Mouse (Mus musculus) brown adipose tissue, adult 24 weeks (tissue): Measurements from ENCODE around the gene 4930449I24Rik. TPM values are rescaled to one million over a fixed set of nuclear protein-coding genes. Genes with fewer than 3 reads are reported as not detected.
"Not testable (repeated sequence)": the region's sequence is repeated elsewhere in the genome, so short reads cannot be mapped to it uniquely, and the experiment has no call there.

ENCODE experiments used
- H3K27ac ChIP-seq: fragments of 200-500 bp; replicated peaks from 2 replicates; pipeline ENCODE4 v1.5.1; 2012; ENCODE audit warnings: low read depth, mild to moderate bottlenecking, low read length
- H3K4me1 ChIP-seq: fragments of 200-500 bp; 2 replicates; pipeline ENCODE4 v1.6.1; 2012; ENCODE audit warnings: low read length, mixed read lengths; ENCODE audit not compliant: control insufficient read depth, insufficient read depth, insufficient read length
- H3K4me3 ChIP-seq: fragments of 200-500 bp; 2 replicates; pipeline ENCODE4 v1.5.1; 2012; ENCODE audit warnings: low read depth, mild to moderate bottlenecking, low read length, moderate library complexity; ENCODE audit not compliant: insufficient read depth
- polyA plus RNA-seq: library from polyadenylated mRNA; stranded (reverse); fragments of >200 nt; gene quantifications from 2 replicates; pipeline ENCODE4 v1.2.4, GENCODE M21; 2012; ENCODE audit not compliant: missing spikeins, insufficient read depth, insufficient read length

Gene 4930449I24Rik
- not detected in 2 replicates for polyA plus RNA-seq

GRCm38 (mm10) chr5:146502099-146502498, at the start of gene 4930449I24Rik:
Gene 4930449I24Rik, plus strand, starts transcription at chr5:146502399.
- H3K27ac ChIP-seq, H3K4me3 ChIP-seq, H3K4me1 ChIP-seq: not testable (repeated sequence)

- Histone ChIP-seq H3K4me3 (no peak overlapping the region), H3K4me1 (no peaks in the 10 kb centered on the region), H3K27ac (no peak overlapping the region)
Measured at GRCm38 (mm10) chr5:146453556-146453955, 48.6 kb upstream of the 4930449I24Rik start.

DNA sequence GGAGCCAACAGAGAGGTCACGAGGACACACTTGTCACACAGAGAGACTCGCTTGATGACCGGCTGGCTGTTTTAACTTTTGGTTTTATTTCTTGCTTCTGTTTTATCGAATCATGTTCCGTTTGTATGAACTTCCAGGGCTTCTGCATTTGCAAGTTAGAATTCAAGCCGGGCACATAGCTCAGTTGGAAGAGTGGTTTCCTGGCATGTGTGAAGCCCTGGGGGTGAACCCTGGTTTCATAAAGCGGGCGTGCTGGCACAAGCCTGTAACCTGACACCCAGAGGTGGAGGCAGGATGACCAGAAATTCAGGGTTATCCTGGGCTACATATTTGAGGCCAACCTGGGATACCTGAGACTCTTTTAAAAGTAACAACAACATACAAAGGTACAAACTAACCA, 40.6 kb upstream of the 4930449I24Rik start:
- Histone ChIP-seq H3K4me3 (no peak overlapping the region; the same call in 1 of the 2 replicates), H3K27ac (no peak overlapping the region), H3K4me1 (no peaks in the 10 kb centered on the region; the same call in 1 of the 2 replicates)

DNA sequence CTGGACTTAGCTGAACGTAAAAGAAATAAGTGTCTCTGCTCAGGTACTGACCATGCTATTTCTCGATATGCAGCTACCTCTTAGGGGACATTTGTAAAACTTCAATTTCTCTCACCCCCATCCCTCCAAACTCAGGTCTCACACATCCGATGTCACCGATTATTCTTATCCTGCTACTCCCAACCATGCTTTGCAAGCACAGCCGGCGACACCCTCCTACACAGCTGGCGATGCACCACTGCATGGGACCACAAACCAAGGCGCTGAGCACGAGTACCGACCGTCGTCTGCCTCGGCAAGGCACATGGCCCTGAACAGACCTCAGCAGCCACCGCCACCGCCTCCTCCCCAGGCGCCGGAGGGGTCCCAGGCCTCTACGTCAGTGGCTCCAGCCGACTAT, 35.5 kb upstream of the 4930449I24Rik start:
- Histone ChIP-seq H3K27ac (no peak overlapping the region), H3K4me1 (no peaks in the 10 kb centered on the region; the same call in 1 of the 2 replicates)

GRCm38 (mm10) chr5:146468311-146468710, 33.9 kb upstream of the 4930449I24Rik start:
- no peak overlapping the region for H3K27ac ChIP-seq
- no peaks in the 10 kb centered on the region for H3K4me1 ChIP-seq
- no peak overlapping the region for H3K4me3 ChIP-seq

More for the DNA sequence above, 35.5 kb upstream of the 4930449I24Rik start:
- no peak overlapping the region for H3K4me3 ChIP-seq

- H3K4me1 ChIP-seq = no peaks in the 10 kb centered on the region
- no peak overlapping the region for H3K27ac ChIP-seq
- no peak overlapping the region for H3K4me3 ChIP-seq
Measured at GRCm38 (mm10) chr5:146470821-146471220, 31.4 kb upstream of the 4930449I24Rik start.

DNA sequence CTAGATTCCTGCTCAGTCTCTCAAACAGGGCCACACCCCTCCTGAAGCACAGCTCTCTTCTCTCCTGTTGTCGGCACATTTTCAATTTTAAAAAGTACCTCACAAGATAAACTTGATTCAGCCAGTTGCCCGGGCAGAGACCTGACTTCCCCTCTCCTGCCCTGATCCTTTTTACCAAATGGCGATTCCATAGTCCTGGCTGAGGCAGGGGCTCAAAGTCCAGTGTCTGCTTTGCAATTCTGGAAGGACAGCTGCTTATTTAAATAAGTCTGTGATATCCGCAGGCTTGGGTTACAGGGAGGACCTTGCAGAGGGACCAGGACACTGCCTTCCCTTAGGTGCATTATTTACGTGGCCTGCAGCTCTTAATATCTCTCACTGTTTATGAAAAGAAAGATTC, 30.9 kb upstream of the 4930449I24Rik start:
- Histone ChIP-seq H3K4me1 (no peaks in the 10 kb centered on the region), H3K4me3 (no peak overlapping the region), H3K27ac (no peak overlapping the region)

DNA sequence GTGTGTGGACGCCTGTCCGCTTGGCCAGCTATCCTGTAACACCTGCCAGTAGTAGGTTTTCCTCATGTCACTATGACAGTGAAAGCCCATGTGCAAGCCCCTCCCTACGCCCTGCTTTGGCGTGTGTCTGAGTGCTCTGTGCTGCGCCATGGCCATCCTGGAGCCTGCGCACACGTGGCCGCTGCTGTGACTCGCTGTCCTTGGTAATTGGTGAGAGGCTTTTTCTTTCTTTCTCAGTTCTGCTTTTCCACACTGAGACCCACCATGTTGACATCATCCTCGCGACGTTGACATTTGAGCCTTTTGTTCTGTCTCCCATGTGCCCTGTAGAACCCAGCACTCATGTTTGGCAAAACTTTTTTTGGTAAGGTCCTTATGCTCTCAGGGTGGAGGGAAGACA, 30.4 kb upstream of the 4930449I24Rik start:
- Histone ChIP-seq H3K27ac (no peak overlapping the region), H3K4me1 (no peaks in the 10 kb centered on the region), H3K4me3 (no peak overlapping the region)

GRCm38 (mm10) chr5:146479564-146479963, 22.6 kb upstream of the 4930449I24Rik start:
- H3K27ac ChIP-seq, H3K4me3 ChIP-seq: not testable (repeated sequence)

GRCm38 (mm10) chr5:146481665-146482064, 20.5 kb upstream of the 4930449I24Rik start, which contains the start of gene Gm6408:
Gene Gm6408, plus strand, starts transcription at chr5:146481965.
- H3K4me1 ChIP-seq, H3K27ac ChIP-seq, H3K4me3 ChIP-seq: not testable (repeated sequence)

More at GRCm38 (mm10) chr5:146479564-146479963, 22.6 kb upstream of the 4930449I24Rik start:
- not testable (repeated sequence) for H3K4me1 ChIP-seq

DNA sequence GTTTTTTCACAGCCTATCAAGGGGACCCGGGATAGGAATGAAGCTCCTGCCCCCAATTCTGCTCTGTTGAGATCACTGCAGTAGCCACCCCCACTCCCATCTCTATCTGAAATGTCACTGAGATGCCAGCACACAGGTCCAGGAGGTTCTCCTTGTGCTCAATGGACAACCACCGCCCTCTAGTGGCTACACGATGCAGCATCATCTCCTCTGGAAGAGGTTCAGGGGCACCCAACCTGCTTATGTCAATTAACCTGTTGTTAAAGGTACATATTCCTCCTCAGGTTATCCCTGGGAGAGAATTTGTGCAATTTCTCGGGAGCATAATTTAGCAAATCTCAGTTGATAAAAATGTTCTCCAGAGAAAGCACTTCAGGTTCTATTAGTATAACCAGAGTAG, 13.2 kb upstream of the 4930449I24Rik start:
- H3K27ac ChIP-seq, H3K4me1 ChIP-seq, H3K4me3 ChIP-seq: not testable (repeated sequence)

DNA sequence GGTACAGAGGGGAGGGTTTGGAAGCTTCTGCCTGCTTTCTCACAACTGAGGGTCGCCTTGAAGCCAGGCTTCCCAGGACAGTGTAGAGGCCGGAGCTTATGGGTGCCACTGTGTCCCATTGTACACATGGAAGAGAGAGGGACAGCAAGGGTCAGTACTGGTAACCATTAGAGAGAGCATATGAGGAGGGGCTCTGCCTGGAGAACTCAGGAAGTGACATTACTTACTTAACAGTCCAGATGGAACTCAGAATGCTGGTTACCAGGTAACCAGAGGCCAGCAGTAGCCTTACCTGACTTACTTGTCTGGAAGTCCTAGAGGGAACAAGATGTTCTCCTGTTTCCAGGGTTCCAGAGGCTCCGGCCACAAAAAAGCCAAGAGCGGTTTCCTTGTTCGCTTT, 11.1 kb upstream of the 4930449I24Rik start, which contains the start of gene Gm6370:
Gene Gm6370 (plus strand): TSS at position 301 of the 400 bp plus-strand sequence.
- H3K4me1 ChIP-seq, H3K4me3 ChIP-seq, H3K27ac ChIP-seq: not testable (repeated sequence)

DNA sequence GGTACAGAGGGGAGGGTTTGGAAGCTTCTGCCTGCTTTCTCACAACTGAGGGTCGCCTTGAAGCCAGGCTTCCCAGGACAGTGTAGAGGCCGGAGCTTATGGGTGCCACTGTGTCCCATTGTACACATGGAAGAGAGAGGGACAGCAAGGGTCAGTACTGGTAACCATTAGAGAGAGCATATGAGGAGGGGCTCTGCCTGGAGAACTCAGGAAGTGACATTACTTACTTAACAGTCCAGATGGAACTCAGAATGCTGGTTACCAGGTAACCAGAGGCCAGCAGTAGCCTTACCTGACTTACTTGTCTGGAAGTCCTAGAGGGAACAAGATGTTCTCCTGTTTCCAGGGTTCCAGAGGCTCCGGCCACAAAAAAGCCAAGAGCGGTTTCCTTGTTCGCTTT, 11.6 kb downstream of the 4930449I24Rik start, which contains the start of gene Gm3402:
Gene Gm3402 (plus strand): TSS at position 301 of the 400 bp plus-strand sequence.
- not testable (repeated sequence) for H3K27ac ChIP-seq, H3K4me3 ChIP-seq, H3K4me1 ChIP-seq

DNA sequence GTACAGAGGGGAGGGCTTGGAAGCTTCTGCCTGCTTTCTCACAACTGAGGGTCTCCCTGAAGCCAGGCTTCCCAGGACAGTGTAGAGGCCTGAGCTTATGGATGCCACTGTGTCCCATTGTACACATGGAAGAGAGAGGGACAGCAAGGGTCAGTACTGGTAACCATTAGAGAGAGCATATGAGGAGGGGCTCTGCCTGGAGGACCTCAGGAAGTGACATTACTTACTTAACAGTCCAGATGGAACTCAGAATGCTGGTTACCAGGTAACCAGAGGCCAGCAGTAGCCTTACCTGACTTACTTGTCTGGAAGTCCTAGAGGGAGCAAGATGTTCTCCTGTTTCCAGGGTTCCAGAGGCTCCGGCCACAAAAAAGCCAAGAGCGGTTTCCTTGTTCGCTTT, 23.3 kb downstream of the 4930449I24Rik start, which contains the start of gene Gm3404:
Gene Gm3404 (plus strand): TSS at position 301 of the 400 bp plus-strand sequence.
- H3K27ac ChIP-seq, H3K4me3 ChIP-seq, H3K4me1 ChIP-seq: not testable (repeated sequence)

DNA sequence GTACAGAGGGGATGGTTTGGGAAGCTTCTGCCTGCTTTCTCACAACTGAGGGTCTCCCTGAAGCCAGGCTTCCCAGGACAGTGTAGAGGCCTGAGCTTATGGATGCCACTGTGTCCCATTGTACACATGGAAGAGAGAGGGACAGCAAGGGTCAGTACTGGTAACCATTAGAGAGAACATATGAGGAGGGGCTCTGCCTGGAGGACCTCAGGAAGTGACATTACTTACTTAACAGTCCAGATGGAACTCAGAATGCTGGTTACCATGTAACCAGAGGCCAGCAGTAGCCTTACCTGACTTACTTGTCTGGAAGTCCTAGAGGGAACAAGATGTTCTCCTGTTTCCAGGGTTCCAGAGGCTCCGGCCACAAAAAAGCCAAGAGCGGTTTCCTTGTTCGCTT, 35.1 kb downstream of the 4930449I24Rik start, which contains the start of gene Gm3409:
Gene Gm3409 (plus strand): TSS at position 301 of the 400 bp plus-strand sequence.
- H3K4me1 ChIP-seq, H3K27ac ChIP-seq: not testable (repeated sequence)

More for the DNA sequence above, 35.1 kb downstream of the 4930449I24Rik start, which contains the start of gene Gm3409:
- not testable (repeated sequence) for H3K4me3 ChIP-seq
